Mouse (Mus musculus) cortical plate, adult 2 months (tissue): ENCODE results near the gene Ttc30a2. TPM values are rescaled to one million over a fixed set of nuclear protein-coding genes. Genes with fewer than 3 reads are reported as not detected.
"Not testable (repeated sequence)": the region's sequence is repeated elsewhere in the genome, so short reads cannot be mapped to it uniquely, and the experiment has no call there.

Experiments
- H3K27ac ChIP-seq: fragments of 200-500 bp; 2 replicates; pipeline ENCODE4 v1.5.1; 2012; ENCODE audit warnings: low read length, control low read depth, inconsistent platforms; ENCODE audit not compliant: insufficient read depth
- H3K4me1 ChIP-seq: fragments of 200-500 bp; 2 replicates; pipeline ENCODE4 v1.6.1; 2011; ENCODE audit warnings: low read length; ENCODE audit not compliant: control insufficient read depth, insufficient read depth
- H3K4me3 ChIP-seq: fragments of 200-500 bp; 2 replicates; pipeline ENCODE4 v1.5.1; 2011; ENCODE audit warnings: mild to moderate bottlenecking, low read length, control low read depth; ENCODE audit not compliant: insufficient read depth
- CTCF ChIP-seq: fragments of 200-500 bp; IDR thresholded peaks from 2 replicates; pipeline ENCODE4 v1.5.1; 2011; ENCODE audit warnings: mild to moderate bottlenecking, control low read depth, low read length; ENCODE audit not compliant: insufficient read depth; ENCODE audit errors: extremely low read depth
- POLR2A ChIP-seq: fragments of 200-500 bp; IDR thresholded peaks from 2 replicates; pipeline ENCODE4 v1.6.1; 2011; ENCODE audit warnings: mild to moderate bottlenecking, low read length, control low read depth; ENCODE audit not compliant: insufficient read depth; ENCODE audit errors: extremely low read depth
- polyA plus RNA-seq: library from polyadenylated mRNA; depleted of rRNA; stranded (reverse); fragments of >200 nt; gene quantifications from 2 replicates; pipeline ENCODE4 v1.2.3, GENCODE M21; 2012

Ttc30a2 gene
- polyA plus RNA-seq, 1 experiment: 0.19 TPM

DNA sequence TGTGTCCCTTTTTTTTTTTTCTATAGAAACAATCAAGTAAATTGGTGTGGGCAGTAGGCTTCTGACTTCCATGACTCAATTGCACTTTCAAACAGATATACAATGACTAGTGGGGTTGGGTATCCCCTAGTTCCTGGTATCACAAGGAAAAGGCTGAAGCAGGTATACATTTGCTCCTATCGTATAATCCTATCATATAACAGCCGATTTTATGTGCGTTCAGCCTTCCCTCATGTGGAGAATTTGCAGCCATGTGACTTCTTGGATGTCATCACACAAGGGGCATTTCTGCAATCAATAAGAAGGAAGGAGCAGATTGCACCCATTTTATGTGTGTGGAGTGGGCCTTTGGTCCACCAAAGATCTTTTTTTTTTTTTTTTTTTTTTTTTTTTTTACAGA lies 5.1 kb upstream of the Ttc30a2 start:
- no peak overlapping the region for H3K4me3 ChIP-seq
- TF ChIP-seq POLR2A (no peak), CTCF (no peak)
- H3K27ac ChIP-seq: no peak overlapping the region
- no peaks in the 10 kb centered on the region for H3K4me1 ChIP-seq

DNA sequence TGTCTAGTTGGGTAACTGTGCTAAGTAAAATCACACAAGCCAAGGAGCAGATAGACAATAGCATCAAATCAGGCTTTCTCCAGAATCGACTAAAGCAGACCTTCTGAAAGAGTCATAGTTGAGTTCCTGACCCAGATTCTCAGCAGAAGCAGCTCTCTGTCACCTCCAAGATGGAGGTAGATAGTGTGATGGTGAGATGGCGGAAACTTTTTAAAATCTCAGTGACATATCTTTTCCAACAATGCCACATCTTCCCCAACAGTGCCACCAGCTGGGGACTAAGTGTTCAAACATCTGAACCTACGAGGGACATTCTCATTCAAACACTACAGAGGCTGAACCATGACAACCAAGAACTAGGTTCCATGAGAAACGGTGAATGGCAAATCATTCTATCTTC lies 4.7 kb upstream of the Ttc30a2 start:
- TF ChIP-seq POLR2A (no peak), CTCF (no peak)
- H3K4me1 ChIP-seq: no peaks in the 10 kb centered on the region
- no peak overlapping the region for H3K4me3 ChIP-seq
- H3K27ac ChIP-seq: no peak overlapping the region

DNA sequence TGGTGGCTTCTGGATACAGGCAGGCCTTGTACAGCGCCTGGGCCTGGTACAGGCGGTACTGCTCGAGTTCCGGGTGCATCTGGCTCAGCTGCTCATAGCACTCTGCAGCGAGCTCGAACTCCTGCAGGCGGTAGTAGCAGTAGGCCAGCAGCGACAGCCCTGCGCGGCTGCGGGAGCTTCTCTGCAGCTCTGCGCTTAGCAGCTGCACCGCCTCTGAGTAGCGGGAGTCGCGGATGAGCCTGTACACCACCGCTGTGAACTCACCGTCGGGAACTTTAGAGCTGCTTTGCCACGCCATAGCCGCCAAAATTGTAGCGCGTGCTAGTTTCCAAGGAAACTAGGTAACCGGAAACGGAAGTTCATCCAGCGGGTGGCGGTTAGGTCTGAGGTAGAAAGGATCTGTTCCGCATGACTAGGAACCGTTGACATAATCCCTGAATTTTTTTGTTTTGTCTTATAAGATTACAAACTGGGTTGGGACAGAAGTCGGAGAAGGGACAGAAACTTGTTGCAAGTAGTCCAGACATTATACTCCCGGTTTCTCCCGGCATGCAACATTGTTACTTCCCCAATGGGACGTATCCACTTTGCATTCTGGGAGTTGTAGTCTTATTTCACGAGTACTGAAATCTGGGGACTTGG lies 3.6 kb upstream of the Ttc30a2 start, which contains the start of gene Ttc30a1:
Gene Ttc30a1 (minus strand): TSS at position 528 of the 642 bp plus-strand sequence.
- H3K4me1 ChIP-seq, H3K27ac ChIP-seq: not testable (repeated sequence)
- peak within 1 kb of the TSS; percentile 37 for H3K4me3 ChIP-seq
- TF ChIP-seq POLR2A: 0 out of 2 replicates have a peak, but pooled peaks have one; percentile 23

- H3K27ac ChIP-seq, H3K4me1 ChIP-seq: not testable (repeated sequence)
- peak overlapping the region; percentile 37; the same call in 1 of the 2 replicates for H3K4me3 ChIP-seq
Observed at GRCm38 (mm10) chr2:75980933-75981439, 3.0 kb upstream of the Ttc30a2 start.

- H3K4me1 ChIP-seq, H3K4me3 ChIP-seq, H3K27ac ChIP-seq: not testable (repeated sequence)
Observed at GRCm38 (mm10) chr2:75976070-75976469, 1.9 kb downstream of the Ttc30a2 start.

DNA sequence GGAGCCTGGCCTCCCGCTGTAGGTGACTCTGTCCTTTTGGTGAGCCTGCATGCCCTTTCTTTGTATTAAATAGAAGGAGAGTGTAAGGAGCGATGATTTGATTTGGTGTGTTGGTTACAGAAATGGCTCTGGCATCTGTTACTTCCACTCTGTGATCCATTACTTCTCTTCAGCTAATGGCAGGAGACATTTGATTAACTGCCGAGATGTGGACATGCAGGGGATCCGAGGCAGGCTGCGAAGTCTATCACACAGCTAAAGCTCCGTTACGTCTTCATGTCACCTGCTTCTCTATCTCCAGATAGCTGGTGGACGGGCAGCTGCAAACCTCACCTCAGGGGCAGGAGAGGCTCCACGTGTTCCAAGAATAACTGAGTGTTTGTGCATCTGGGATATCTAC lies 3.8 kb downstream of the Ttc30a2 start:
- Histone ChIP-seq H3K4me1 (no peaks in the 10 kb centered on the region), H3K27ac (no peak overlapping the region), H3K4me3 (no peak overlapping the region)
- TF ChIP-seq CTCF (no peak), POLR2A (no peak)

GRCm38 (mm10) chr2:75964972-75965371 lies 13.0 kb downstream of the Ttc30a2 start:
- Histone ChIP-seq H3K4me1 (no peaks in the 10 kb centered on the region), H3K4me3 (no peak overlapping the region), H3K27ac (no peak overlapping the region)
- TF ChIP-seq POLR2A (no peak), CTCF (peak; percentile 55)

DNA sequence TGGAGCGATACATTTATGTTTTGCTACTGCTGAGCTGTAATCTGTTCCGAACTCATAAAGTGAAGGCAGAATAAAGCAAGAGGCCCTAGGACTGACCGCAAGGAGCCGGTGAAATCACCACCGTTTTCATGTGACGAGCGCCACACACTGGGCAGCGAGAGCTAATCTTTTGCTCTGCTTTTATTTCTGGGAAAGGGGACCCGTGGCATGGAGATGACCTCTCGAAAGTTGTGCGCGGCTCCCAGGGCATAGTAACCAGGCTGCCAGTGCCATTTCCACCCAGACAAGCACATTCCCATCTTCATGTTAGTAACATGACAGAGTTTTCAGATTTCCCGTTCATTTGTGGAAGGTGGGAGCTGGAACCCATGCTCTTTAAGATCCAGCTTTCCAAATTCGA lies 13.5 kb downstream of the Ttc30a2 start:
- H3K4me3 ChIP-seq: no peak overlapping the region
- H3K4me1 ChIP-seq: no peaks in the 10 kb centered on the region
- no peak overlapping the region for H3K27ac ChIP-seq
- TF ChIP-seq POLR2A (no peak), CTCF (peak; percentile 60)

GRCm38 (mm10) chr2:75964051-75964450 lies 13.9 kb downstream of the Ttc30a2 start:
- TF ChIP-seq CTCF (no peak), POLR2A (no peak)
- no peak overlapping the region for H3K4me3 ChIP-seq

DNA sequence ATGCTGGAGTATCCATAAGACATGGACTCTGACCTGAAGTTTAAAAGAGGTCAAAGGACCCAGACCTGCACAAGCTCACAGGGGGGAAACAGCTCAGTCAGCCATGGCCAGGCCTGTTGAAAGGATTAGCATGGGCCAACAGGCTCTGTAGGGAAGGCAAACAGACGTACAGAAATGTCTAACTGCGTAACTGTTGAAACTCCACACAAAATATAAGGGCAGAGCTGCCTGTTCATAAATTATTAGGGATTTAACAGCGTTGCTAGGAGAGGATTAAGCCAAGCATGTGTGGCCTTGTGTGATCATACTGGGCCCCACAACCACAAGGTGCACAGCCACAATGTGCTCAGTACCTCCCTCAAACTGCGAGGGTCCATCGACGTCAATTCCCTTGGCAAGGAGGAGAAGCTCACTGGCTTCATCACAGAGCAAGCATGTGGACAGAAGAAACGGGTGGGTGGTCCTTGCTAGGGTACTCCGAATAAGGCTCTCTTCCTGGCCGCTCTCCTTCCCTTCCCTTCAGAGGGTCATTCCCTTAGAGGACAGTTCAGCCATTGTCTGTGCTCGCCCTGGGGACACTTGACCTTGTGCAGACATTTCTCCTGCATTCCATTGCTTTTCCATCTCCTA lies 14.6 kb downstream of the Ttc30a2 start:
- no peaks in the 10 kb centered on the region for H3K4me1 ChIP-seq
- TF ChIP-seq POLR2A (no peak), CTCF (no peak)
- H3K4me3 ChIP-seq: no peak overlapping the region
- no peak overlapping the region for H3K27ac ChIP-seq

More at GRCm38 (mm10) chr2:75964051-75964450, 13.9 kb downstream of the Ttc30a2 start:
- Histone ChIP-seq H3K27ac (no peak overlapping the region), H3K4me1 (no peaks in the 10 kb centered on the region)
